Mouse (Mus musculus) embryonic facial prominence, embryonic 14.5 days (tissue): ENCODE results near the gene Ifngr2. TPM values are rescaled to one million over a fixed set of nuclear protein-coding genes. Genes with fewer than 3 reads are reported as not detected.

ENCODE experiments used
- ATAC-seq: fragments of 200-750 bp; cut with Nextera tagmentation; 2 replicates; pipeline ENCODE4 v1.8.0; 2017; ENCODE audit warnings: low read depth, moderate number of reproducible peaks, moderate TSS enrichment
- DNase-seq: peaks from one replicate; pipeline ENCODE4 v3.0.0-alpha.2; 2015; ENCODE audit warnings: low spot score
- H3K27ac ChIP-seq: fragments of 300-500 bp; sonication (generic); replicated peaks from 2 replicates; pipeline ENCODE4 v1.5.1; 2014; ENCODE audit warnings: low read depth, mild to moderate bottlenecking, low read length, moderate library complexity
- H3K27me3 ChIP-seq: fragments of 300-500 bp; sonication (generic); replicated peaks from 2 replicates; pipeline ENCODE4 v1.6.1; 2014; ENCODE audit warnings: low read length; ENCODE audit not compliant: control insufficient read depth, insufficient read depth
- H3K36me3 ChIP-seq: fragments of 300-500 bp; sonication (generic); 2 replicates; pipeline ENCODE4 v1.6.1; 2014; ENCODE audit warnings: low read length, mixed read lengths; ENCODE audit not compliant: control insufficient read depth, insufficient read depth
- H3K4me1 ChIP-seq: fragments of 300-500 bp; sonication (generic); 2 replicates; pipeline ENCODE4 v1.6.1; 2014; ENCODE audit warnings: antibody characterized with exemption, low read length; ENCODE audit not compliant: control insufficient read depth, insufficient read depth
- H3K4me2 ChIP-seq: fragments of 300-500 bp; sonication (generic); 2 replicates; pipeline ENCODE4 v1.6.1; 2014; ENCODE audit warnings: low read depth, mild to moderate bottlenecking, low read length, moderate library complexity, mixed read lengths
- H3K4me3 ChIP-seq: fragments of 300-500 bp; sonication (generic); 2 replicates; pipeline ENCODE4 v1.5.1; 2014; ENCODE audit warnings: low read depth, mild to moderate bottlenecking, low read length
- H3K9ac ChIP-seq: fragments of 300-500 bp; sonication (generic); 2 replicates; pipeline ENCODE4 v1.6.1; 2014; ENCODE audit warnings: low read depth, mild to moderate bottlenecking, low read length, moderate library complexity, mixed read lengths
- H3K9me3 ChIP-seq: fragments of 300-500 bp; sonication (generic); 2 replicates; pipeline ENCODE4 v1.6.1; 2016; ENCODE audit warnings: low read length; ENCODE audit not compliant: control insufficient read depth
- WGBS: fragments of 180-500 bp; shearing (Covaris S2); extraction: QIAGEN DNeasy Blood & Tissue Kit; methylation state at CpG from one replicate; pipeline ENCODE4 v1.1.7; 2014; 5-methylcytosine and 5-hydroxymethylcytosine counted together
- polyA plus RNA-seq: library from polyadenylated mRNA; unstranded; fragments of >200 nt; fragmentation: Nextera tagmentation; extraction: Ambion mirVana; gene quantifications from 2 replicates; pipeline ENCODE4 v1.2.1, GENCODE M21; 2014

The Ifngr2 gene
- polyA plus RNA-seq, 1 experiment from 2014 or later = 51.0 TPM

- DNase-seq = no peak
- Histone ChIP-seq H3K9ac (no peak overlapping the region), H3K4me3 (no peak overlapping the region), H3K36me3 (no peaks in the 10 kb centered on the region), H3K27ac (no peak overlapping the region), H3K4me2 (no peak overlapping the region), H3K9me3 (no peaks in the 10 kb centered on the region), H3K27me3 (no peaks in the 10 kb centered on the region), H3K4me1 (no peaks in the 10 kb centered on the region)
- 74% methylated on average over 2 of the region's 2 CpGs for WGBS
- no peak for ATAC-seq
Observed at GRCm38 (mm10) chr16:91532429-91532828, 14.4 kb upstream of the Ifngr2 start.

GRCm38 (mm10) chr16:91533097-91534001 is 13.5 kb upstream of the Ifngr2 start:
- Histone ChIP-seq H3K27me3 (no peaks in the 10 kb centered on the region), H3K9ac (no peak overlapping the region), H3K9me3 (no peaks in the 10 kb centered on the region), H3K4me3 (no peak overlapping the region), H3K4me2 (no peak overlapping the region), H3K4me1 (peaks cover 9% of the 10 kb centered on the region; the same call in 1 of the 2 replicates), H3K27ac (no peak overlapping the region), H3K36me3 (no peaks in the 10 kb centered on the region)
- ATAC-seq (no peak), DNase-seq (no peak)
- WGBS = 68% methylated on average over 23 of the region's 23 CpGs

GRCm38 (mm10) chr16:91534477-91534876 is 12.4 kb upstream of the Ifngr2 start:
- no peak overlapping the region for H3K4me3 ChIP-seq
- H3K36me3 ChIP-seq = no peaks in the 10 kb centered on the region
- peak; percentile 70; the same call in 1 of the 2 replicates for ATAC-seq
- peak; percentile 90 for DNase-seq
- no peak overlapping the region for H3K27ac ChIP-seq
- H3K9ac ChIP-seq = no peak overlapping the region
- H3K4me2 ChIP-seq = no peak overlapping the region
- H3K4me1 ChIP-seq = peaks cover 11% of the 10 kb centered on the region; the same call in 1 of the 2 replicates
- no peaks in the 10 kb centered on the region for H3K9me3 ChIP-seq
- 45% methylated on average over 13 of the region's 13 CpGs for WGBS
- no peaks in the 10 kb centered on the region for H3K27me3 ChIP-seq

- no peaks in the 10 kb centered on the region for H3K36me3 ChIP-seq
- ATAC-seq = no peak
- no peaks in the 10 kb centered on the region for H3K27me3 ChIP-seq
- no peak overlapping the region for H3K4me3 ChIP-seq
- no peaks in the 10 kb centered on the region for H3K9me3 ChIP-seq
- peaks cover 11% of the 10 kb centered on the region; the same call in 1 of the 2 replicates for H3K4me1 ChIP-seq
- H3K9ac ChIP-seq = no peak overlapping the region
- no peak for DNase-seq
- 83% methylated on average over 6 of the region's 6 CpGs for WGBS
- no peak overlapping the region for H3K4me2 ChIP-seq
- no peak overlapping the region for H3K27ac ChIP-seq
Observed at GRCm38 (mm10) chr16:91534888-91535287, 12.0 kb upstream of the Ifngr2 start.

- 83% methylated on average over 6 of the region's 6 CpGs for WGBS
- H3K4me2 ChIP-seq = no peak overlapping the region
- H3K36me3 ChIP-seq = no peaks in the 10 kb centered on the region
Observed at GRCm38 (mm10) chr16:91536372-91536771, 10.5 kb upstream of the Ifngr2 start.

GRCm38 (mm10) chr16:91537065-91537464 is 9.8 kb upstream of the Ifngr2 start:
- no peak overlapping the region for H3K27ac ChIP-seq
- no peaks in the 10 kb centered on the region for H3K9me3 ChIP-seq
- no peak overlapping the region for H3K4me3 ChIP-seq
- 83% methylated on average over 3 of the region's 3 CpGs for WGBS
- no peak for DNase-seq
- H3K27me3 ChIP-seq = no peaks in the 10 kb centered on the region
- no peak for ATAC-seq
- no peak overlapping the region for H3K9ac ChIP-seq
- no peak overlapping the region for H3K4me2 ChIP-seq
- peaks cover 16% of the 10 kb centered on the region for H3K4me1 ChIP-seq
- H3K36me3 ChIP-seq = no peaks in the 10 kb centered on the region

More at GRCm38 (mm10) chr16:91536372-91536771, 10.5 kb upstream of the Ifngr2 start:
- H3K27me3 ChIP-seq = no peaks in the 10 kb centered on the region
- DNase-seq = no peak
- H3K9ac ChIP-seq = no peak overlapping the region
- no peak overlapping the region for H3K4me3 ChIP-seq
- peaks cover 13% of the 10 kb centered on the region for H3K4me1 ChIP-seq
- no peak for ATAC-seq
- no peaks in the 10 kb centered on the region for H3K9me3 ChIP-seq
- H3K27ac ChIP-seq = no peak overlapping the region

GRCm38 (mm10) chr16:91538051-91538450 is 8.8 kb upstream of the Ifngr2 start:
- Histone ChIP-seq H3K9ac (no peak overlapping the region), H3K4me3 (no peak overlapping the region), H3K27ac (peak overlapping the region; percentile 33; the same call in 1 of the 2 replicates), H3K4me2 (no peak overlapping the region), H3K27me3 (no peaks in the 10 kb centered on the region), H3K4me1 (peaks cover 16% of the 10 kb centered on the region), H3K36me3 (no peaks in the 10 kb centered on the region), H3K9me3 (no peaks in the 10 kb centered on the region)
- DNase-seq = no peak
- no peak for ATAC-seq
- WGBS = 64% methylated on average over 6 of the region's 6 CpGs

GRCm38 (mm10) chr16:91538513-91538912 is 8.4 kb upstream of the Ifngr2 start:
- H3K36me3 ChIP-seq = no peaks in the 10 kb centered on the region
- no peaks in the 10 kb centered on the region for H3K27me3 ChIP-seq
- no peak overlapping the region for H3K4me3 ChIP-seq
- H3K9me3 ChIP-seq = no peaks in the 10 kb centered on the region
- H3K27ac ChIP-seq = peak overlapping the region; percentile 33; the same call in 1 of the 2 replicates
- DNase-seq (no peak), ATAC-seq (no peak)
- H3K9ac ChIP-seq = no peak overlapping the region
- 40% methylated on average over 9 of the region's 9 CpGs for WGBS
- H3K4me2 ChIP-seq = no peak overlapping the region
- H3K4me1 ChIP-seq = peaks cover 16% of the 10 kb centered on the region
